Mouse (Mus musculus): Measurements from ENCODE around the gene Wdr63. TPM values are rescaled to one million over a fixed set of nuclear protein-coding genes. Genes with fewer than 3 reads are reported as not detected.

Gene Wdr63
- total RNA-seq, 2 experiments from 2014 or later: not detected

DNA sequence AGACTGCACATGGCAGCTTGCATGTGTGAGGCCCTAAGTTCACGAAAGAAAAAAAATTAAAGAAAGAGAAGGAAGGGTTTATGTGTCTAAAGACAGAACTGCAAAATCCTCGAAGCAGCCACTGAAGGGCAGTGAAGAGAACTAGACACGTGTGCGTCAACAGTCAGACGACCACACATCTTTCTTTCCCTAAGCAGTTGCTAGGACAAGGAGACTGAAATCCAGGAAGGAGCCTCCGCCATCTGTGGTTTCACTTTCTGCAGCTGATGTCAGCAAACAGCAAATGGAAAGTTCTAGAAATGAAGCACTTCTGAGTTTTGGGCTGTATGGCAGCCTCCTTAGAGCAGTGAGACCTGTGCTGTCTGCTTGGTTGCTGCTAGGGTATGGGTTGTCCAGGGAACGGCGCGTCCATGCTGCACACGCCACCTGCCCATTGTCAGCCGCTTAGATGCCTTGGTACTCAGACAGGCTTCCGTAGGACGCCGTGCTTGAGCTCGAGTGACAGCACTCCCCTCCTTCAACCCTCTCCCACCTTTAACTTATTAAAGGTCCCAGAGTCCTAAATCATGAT lies 48.5 kb downstream of the Wdr63 start:
- no peak for ATAC-seq (replicated peaks; ENCODE audit: low FRiP score, poor library complexity, severe bottlenecking)

GRCm38 (mm10) chr3:146058263-146058662 lies 49.7 kb downstream of the Wdr63 start:
- no peak for ATAC-seq (replicated peaks; ENCODE audit: low FRiP score, poor library complexity, severe bottlenecking)

DNA sequence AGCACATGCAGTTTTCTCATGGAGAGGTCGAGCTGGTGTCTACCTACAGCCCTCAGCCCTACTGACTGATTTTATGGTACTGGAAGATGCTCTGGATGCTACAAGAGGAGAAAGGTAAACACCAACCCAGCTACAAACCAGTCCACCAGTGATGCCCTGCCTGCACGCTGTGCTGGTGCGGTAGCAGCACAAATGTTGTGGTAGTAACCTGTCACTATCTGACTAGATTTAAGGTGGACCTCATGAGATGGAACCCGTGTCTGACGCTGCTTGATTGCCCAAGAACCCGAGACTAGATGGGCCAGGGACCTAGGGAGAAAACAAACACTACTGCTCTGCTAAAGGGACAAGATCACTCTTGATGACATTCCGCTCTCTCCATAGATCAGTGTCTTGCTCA lies 50.8 kb downstream of the Wdr63 start:
- no peak for ATAC-seq (replicated peaks; ENCODE audit: low FRiP score, poor library complexity, severe bottlenecking)

GRCm38 (mm10) chr3:146053873-146054272 lies 54.1 kb downstream of the Wdr63 start:
- no peak for ATAC-seq (replicated peaks; ENCODE audit: low FRiP score, poor library complexity, severe bottlenecking)

DNA sequence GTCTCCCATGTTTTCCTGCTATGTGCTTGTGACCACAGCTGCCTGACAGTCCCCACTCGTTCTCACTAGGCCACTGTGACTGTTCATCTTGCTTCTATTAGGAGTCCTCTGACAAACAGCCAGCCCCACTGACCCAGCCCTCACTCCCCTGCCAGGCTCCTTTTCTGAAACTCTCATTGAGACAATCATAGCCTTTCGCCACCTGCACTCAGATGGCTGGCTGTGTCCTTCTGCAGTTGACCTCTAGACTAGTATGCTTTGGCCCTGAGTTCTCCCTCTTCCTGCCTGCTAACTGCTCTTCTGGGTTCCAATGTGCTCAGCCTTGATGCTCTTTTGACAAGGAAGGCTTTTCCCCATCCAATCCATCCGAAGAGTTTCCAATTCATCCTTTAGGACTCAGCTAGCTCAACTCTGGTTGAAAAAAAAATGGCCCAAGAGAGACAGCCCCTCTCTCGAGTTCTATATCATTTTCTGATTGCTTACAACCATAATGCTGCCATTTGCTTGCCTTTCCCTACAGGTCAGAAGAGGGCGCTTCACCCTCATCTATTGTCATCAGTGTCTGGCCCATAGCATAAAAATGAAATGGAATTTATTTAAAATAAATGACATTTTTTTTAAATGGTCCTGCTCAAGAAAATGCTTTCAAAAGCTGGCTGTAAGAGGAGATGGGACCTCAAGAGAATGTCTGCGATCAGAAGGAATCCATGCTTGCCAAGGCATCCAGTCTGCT lies 54.7 kb downstream of the Wdr63 start:
- ATAC-seq (replicated peaks; ENCODE audit: low FRiP score, poor library complexity, severe bottlenecking): no peak

GRCm38 (mm10) chr3:146051277-146052007 lies 56.5 kb downstream of the Wdr63 start:
- ATAC-seq (replicated peaks; ENCODE audit: low FRiP score, poor library complexity, severe bottlenecking): no peak

DNA sequence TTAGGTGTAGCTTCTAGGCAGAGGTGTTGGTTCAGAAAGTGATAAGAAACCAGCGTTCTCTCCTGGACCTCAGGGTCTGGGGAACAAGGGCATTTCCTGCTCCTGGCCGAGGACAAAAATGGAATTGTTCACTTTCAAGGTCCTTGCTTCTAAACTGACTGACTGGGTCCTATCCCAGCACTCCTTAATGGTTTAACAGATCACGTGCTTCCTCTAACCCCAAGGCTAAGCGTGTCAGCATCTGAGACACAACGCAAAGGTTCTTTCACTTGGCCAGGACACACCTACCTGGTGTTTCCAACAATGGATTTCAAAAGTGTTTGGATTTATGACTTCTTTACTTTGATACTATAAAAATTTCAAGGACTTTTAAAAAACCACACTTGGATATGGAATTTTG lies 58.0 kb downstream of the Wdr63 start:
- ATAC-seq (replicated peaks; ENCODE audit: low FRiP score, poor library complexity, severe bottlenecking): no peak

DNA sequence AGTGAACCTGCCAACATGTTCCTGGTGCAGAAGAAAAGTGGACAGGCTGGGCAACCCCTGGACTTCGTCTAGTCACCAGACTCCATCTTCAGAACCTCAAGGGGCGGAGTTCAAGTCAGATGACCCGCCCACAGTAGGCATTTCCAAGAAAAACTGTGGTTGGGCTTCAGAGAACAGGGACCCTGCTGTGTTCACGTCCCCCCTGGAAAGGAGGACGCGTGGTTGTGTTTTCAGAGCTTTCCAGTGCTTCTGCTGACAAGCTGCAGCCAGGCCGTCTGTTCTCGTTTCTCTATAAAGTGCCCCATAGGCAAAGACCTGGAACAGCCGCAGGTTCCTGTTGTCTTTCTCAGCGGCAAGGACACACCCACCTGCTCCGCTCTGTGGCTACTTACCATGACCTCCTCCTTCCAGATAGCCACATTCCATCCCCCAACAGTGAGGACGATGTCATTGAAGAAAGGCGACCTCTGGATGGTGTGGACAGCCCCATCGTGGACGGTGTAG lies 60.2 kb downstream of the Wdr63 start:
- ATAC-seq (replicated peaks; ENCODE audit: low FRiP score, poor library complexity, severe bottlenecking): no peak

GRCm38 (mm10) chr3:146046076-146046475 lies 61.9 kb downstream of the Wdr63 start:
- no peak for ATAC-seq (replicated peaks; ENCODE audit: low FRiP score, poor library complexity, severe bottlenecking)

DNA sequence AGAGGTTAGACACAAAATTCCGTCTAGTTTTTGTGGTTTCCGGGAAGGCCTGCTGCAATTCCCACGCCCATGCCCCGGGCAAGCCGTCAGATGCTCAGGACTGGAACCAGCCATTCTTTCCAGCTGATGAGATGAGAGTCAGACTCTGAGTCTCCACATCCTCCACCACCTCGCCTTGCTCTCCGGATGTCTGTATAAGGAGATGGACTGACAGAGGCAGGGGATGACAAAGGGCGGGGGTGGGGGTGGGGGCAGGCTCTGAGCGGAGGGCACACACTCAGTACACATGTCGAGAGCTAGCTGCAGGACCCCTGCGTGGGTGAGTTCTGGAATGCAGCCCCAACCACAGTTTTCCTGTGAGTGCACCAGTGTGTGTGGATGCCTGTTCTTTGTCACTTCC lies 63.0 kb downstream of the Wdr63 start:
- no peak for ATAC-seq (replicated peaks; ENCODE audit: low FRiP score, poor library complexity, severe bottlenecking)

DNA sequence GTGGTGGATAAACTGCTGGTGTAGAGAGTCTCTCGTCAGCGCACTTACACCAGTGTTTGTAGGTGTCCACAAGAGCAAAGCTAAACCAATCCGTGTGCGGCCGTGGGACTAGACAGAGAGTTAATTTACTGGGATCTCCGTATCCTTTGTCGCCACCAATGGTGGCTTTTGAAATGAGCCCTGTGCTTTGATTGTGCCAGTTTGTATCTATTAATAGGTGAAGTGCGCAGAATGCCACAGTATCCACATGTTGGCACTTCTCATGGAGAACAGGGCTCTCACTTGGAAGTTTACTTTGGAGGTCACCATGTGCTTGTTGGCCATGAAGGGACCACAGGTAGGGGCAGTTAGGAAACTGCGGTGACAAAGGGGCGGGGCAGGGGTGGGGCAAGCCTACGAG lies 66.5 kb downstream of the Wdr63 start:
- ATAC-seq (replicated peaks; ENCODE audit: low FRiP score, poor library complexity, severe bottlenecking): no peak

DNA sequence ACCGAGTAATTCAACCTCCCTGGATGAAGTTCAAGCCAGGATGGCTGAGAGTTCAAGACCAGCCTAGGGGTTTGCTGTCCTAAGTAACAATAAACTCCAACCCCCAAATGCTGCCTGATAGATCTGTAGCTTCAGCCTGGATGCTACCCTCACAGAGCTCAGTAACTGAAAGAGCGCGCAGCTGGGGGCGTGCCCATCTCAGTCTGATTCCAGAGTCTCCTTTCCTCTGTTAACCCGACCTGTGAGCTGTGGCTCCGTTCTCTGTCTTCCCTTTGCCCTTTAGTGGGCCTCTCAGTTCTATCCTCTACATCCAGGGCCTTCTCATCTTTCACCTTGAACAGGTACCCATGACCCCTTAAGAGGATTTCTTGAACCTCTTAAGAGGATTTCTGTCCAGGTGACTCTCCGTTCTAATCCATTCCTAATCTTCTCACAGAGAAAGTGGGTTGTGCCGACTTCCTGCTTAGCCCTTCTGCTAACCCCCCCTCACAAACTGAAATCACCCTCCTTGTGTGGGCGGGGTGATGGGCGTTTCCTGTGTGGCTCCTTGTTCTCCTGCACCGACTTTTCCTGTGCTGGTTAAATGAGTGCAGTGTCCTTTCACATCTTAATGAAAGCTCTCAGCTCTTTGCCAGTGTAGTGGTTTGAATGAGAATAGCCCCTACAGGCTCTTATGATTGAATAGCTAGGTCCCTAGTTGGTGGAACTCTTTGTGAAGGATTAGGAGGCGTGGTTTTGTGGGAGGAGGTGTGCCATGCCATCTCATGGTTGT lies 68.6 kb downstream of the Wdr63 start:
- ATAC-seq (replicated peaks; ENCODE audit: low FRiP score, poor library complexity, severe bottlenecking): no peak

DNA sequence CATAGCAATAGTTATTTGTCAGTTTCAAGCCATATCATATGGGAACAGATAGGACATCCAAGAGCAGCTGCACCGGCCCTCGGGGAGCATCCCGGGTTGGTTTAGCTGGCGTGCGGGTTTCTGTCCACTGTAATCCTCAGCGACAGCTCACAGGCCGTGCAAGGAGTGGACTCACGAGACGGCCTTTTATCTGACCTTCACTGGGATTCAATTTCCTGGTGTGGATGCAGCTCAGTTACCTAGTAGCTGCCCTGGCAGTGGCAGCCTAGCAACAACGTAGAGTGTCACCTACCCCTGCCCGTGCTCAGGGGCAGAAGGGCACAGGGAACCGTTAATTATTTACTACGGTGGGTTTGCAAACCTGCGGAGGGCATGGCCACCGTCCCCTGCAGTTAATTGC lies 70.0 kb downstream of the Wdr63 start:
- no peak for ATAC-seq (replicated peaks; ENCODE audit: low FRiP score, poor library complexity, severe bottlenecking)

DNA sequence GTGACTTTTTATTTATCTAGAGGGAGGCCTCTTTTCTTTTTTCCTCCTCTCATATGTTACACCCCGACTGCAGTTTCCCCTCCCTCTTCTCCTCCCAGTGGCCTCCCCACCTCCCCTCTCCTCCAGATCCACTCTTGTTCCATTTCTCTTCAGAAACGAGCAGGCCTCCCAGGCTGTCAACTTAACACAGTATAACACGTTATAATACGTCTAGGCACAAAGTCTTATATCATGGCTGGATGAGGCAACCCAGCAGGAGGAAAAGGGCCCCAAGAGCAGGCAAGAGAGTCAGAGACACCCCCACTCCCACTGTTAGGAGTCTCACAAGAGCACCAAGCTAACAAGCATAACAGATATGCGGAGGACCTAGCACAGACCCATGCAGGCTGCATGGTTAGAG lies 75.0 kb downstream of the Wdr63 start:
- ATAC-seq (replicated peaks; ENCODE audit: low FRiP score, poor library complexity, severe bottlenecking): no peak

- ATAC-seq (replicated peaks; ENCODE audit: low FRiP score, poor library complexity, severe bottlenecking): no peak
Observed at GRCm38 (mm10) chr3:146030255-146030836, 77.6 kb downstream of the Wdr63 start.

DNA sequence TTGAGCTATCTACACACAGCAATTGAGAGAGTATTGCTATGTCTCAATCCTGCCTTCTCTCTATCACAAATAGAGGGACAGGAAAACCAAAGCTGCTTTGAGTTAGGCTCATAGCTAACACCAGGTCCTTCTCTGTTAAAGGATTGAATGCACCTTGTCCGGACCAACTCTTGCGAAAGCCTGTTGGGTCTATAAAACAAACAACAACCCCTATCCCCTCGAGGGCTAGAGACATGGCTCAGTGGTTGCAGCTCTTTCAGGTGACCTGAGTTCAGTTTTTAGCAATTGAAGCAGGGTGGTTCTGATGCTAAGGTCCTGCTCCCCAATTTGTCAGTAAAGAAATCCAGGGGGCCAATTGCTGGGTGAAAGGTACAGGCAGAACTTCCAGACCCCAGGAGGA lies 78.7 kb downstream of the Wdr63 start:
- no peak for ATAC-seq (replicated peaks; ENCODE audit: low FRiP score, poor library complexity, severe bottlenecking)

GRCm38 (mm10) chr3:146028406-146028805 lies 79.5 kb downstream of the Wdr63 start:
- no peak for ATAC-seq (replicated peaks; ENCODE audit: low FRiP score, poor library complexity, severe bottlenecking)

DNA sequence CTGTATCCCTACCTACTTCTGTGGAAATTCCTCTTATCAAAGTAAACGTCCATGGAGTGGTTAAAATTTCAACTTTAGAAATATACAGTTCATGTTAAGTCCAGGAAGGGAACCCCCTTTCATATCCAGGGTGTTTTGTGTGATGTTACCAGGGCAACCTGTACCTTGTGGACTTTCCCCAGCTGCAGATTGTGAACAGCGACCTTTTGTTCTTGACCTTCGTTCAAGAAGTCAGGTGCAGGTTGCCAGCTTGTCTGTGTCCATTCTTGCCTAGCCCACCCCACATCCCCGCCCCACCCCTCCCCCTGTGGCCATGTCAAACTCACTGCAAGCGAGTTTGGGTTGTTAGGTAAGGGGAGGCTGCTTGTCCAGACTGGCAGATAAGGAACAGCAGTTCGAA lies 80.8 kb downstream of the Wdr63 start:
- ATAC-seq (replicated peaks; ENCODE audit: low FRiP score, poor library complexity, severe bottlenecking): no peak

- no peak for ATAC-seq (replicated peaks; ENCODE audit: low FRiP score, poor library complexity, severe bottlenecking)
Observed at GRCm38 (mm10) chr3:146025499-146025898, 82.4 kb downstream of the Wdr63 start.

DNA sequence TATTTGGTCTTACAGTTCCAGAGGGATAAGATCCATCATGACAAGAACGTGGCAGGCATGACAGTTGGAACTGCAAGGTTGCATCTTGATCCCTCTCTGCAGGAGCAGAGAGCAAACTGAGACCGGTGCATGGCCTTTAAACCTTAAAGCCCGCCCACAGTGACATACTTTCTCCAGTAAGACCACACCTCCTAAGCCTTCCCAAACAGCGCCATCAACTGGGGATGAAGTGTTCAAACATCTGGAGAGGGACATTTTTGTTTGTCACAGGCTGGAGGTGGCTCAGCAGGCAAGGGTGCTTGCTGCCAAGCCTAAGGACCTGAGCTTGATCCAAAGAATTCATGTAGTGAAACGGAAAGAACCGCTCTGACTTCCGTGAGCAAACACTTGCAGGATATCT lies 83.2 kb downstream of the Wdr63 start:
- ATAC-seq (replicated peaks; ENCODE audit: low FRiP score, poor library complexity, severe bottlenecking): no peak

Measured in erythroblast, adult 5-6 weeks (primary cell).